Mouse (Mus musculus) inflammation-experienced regulatory T-cells (primary cell): ENCODE data around the gene Ppp1r12c. TPM values are rescaled to one million over a fixed set of nuclear protein-coding genes. Genes with fewer than 3 reads are reported as not detected.

Source experiments
- polyA plus RNA-seq, 2 experiments: library from polyadenylated mRNA; unstranded; fragments of 100-300 nt; shearing (Covaris generic); gene quantifications; one replicate each; pipeline ENCODE4 v1.2.1; 2017

Gene Ppp1r12c
- 100 to 1,000 TPM; 147 to 198 TPM for polyA plus RNA-seq

DNA sequence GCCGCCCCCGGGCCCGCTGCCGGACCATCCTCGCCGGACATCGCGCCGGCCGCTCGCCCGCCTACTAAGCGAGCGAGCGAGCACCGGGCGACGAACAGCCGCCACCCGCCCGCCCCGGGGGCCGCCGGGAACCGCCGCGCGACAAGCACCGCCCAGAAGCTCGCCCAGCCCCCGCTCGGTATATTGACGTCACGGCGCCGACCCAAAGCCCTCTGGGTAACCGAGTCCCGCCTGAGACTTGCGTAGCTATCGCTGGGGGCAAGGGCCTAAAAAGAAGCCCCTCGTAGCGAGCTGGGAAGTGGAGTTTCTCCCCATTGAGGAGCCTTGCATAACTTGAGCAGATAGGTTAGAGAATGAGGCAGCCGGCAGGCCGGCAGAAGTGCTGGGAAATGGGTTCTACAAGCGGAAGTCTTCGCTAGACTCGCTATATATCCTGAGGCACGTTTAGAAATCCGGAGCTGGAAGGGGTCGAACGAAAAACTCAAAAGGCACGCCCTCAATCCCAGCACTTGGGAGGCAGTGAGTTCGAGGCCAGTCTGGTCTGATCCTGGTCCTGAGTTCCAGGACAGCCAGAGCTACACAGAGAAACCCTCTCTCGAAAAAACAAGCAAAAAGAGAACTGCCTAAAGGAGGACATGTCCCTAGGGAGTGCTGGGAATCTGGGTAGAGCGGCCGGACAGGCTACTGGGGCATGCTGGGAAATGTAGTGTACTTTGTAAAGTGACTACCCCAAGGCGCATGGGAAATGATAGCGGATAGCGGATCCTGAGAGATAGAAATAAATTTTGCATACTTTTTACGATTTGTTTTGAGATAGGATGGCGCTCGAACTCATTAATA lies at the start of gene Ppp1r12c:
Gene Ppp1r12c, minus strand, starts transcription at position 123 of the 840 bp plus-strand sequence.

DNA sequence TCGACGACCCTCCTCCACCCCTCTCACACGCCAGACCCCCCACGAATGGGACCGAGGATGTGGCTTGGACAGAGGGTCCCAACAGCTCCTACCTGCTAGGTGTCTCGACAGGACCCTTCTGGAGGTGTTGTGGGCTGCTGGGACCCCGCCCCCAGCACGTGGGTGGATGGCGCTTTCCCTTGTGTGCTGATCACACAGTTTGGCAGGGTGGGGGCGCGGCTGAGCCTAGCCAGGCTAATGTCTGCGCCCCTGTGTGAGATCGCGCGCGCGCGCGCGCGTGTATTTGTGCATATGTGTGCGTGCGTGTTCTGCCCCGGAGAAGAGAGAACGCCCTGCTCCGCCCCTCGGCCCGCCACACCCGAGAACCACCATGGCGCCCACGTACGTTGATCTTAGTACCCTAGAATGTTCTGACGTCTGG lies 45.8 kb upstream of the Ppp1r12c start, which contains the start of gene Syt5:
Gene Syt5, minus strand, starts transcription at position 321 of the 421 bp plus-strand sequence.

DNA sequence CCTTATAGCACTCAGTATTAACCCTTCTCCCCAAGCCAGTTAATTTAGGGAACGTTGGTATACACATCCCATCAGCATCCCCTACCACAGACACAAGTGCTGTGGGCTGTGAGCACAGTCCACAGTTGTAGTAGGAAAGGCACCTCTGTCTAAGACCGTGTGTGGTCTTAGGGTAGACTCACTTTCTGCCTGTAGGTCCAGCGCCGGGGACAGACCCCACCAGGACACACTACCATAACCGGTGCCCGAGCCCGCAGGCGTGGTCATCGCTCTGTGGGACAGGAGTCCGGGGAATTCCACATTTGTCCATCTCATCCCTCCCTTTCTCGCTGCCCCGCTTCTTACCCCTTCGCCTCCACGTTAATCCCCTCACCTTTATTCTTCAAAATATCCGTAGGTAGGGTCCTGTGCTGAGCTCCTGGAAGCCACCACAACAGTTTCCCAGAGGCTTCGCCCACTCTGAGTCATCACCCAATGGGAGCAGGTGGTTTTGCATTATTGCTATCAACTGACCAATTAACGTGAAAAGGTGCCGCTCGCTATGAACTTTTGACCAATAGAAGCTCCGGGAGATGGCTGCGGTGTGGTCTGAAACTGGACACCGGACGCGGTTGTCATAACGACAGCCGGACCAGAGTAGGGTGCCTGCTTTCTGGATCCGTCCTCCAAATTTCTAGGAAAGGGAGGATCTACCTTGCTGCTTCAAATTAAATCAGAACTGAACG lies 30.7 kb upstream of the Ppp1r12c start, which contains the start of gene Dnaaf3:
Gene Dnaaf3, minus strand, starts transcription at position 449 of the 725 bp plus-strand sequence.

DNA sequence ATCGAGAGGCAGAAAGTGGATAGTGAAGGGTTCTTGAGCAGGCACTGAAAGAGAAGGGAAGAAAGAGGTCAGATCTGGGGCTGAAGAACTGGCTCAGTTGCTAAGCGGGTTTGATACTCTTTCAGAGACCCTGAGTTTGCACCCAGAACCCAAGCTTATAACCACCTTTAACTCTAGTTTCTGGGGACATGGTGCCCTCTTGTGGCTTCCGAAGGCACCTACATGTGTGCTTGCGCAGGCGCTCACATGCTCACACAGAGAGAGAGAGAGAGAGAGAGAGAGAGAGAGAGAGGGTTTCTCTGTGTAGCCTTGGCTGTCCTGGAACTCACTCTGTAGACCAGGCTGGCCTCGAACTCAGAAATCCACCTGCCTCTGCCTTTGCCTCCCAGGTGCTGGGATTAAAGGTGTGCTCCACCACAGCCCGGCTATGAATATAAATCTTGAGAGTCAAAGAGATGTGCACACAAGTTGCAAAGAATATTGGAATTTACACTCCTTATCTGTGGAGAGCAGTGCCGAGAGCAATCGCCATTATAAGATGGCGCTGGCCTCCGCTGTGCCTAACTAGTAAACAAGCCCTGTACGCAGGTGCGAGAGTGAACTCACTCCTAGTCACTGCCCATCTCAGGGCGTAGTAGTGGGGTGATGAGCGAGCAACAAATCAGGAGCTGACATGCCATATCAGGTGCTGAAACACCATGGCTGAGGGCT lies 22.9 kb upstream of the Ppp1r12c start, which contains the start of gene Tnni3:
Gene Tnni3, minus strand, starts transcription at position 18 of the 711 bp plus-strand sequence.

DNA sequence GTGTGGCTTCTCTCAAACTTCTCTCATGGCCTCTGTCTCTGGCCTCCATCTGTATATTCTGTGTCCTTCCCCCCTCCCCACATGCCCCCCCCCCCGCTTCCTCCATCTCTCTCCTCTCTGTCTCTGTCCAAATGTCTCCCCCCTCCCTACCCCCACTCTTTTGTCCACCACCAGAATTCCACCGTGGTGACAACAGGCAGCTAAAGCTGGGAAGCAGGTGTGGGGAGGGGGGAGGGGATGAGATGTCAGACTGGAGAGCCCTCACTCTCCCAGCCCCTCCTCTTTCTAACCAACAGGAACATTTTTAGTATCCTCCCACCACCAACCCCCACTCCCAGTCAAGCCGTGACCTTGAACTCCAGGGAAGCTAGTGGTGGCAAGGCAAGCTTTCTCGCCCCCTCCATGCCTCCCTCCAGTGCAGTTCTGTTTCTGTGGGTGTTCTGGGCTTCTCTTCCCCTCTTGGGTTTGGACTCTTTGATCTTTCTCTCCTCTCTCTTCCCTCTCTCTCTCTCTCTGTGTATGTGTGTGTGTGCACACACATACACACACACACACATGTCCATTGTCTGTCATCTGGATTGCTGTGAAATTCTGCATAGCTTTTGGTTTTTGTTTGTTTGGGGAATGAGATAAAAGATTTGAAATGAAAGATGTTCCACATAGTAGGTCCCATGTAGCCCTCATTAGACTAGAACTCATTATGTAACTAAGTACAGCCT lies 15.0 kb upstream of the Ppp1r12c start, which contains the start of gene Tnnt1:
Gene Tnnt1, minus strand, starts transcription at position 51 of the 719 bp plus-strand sequence.

DNA sequence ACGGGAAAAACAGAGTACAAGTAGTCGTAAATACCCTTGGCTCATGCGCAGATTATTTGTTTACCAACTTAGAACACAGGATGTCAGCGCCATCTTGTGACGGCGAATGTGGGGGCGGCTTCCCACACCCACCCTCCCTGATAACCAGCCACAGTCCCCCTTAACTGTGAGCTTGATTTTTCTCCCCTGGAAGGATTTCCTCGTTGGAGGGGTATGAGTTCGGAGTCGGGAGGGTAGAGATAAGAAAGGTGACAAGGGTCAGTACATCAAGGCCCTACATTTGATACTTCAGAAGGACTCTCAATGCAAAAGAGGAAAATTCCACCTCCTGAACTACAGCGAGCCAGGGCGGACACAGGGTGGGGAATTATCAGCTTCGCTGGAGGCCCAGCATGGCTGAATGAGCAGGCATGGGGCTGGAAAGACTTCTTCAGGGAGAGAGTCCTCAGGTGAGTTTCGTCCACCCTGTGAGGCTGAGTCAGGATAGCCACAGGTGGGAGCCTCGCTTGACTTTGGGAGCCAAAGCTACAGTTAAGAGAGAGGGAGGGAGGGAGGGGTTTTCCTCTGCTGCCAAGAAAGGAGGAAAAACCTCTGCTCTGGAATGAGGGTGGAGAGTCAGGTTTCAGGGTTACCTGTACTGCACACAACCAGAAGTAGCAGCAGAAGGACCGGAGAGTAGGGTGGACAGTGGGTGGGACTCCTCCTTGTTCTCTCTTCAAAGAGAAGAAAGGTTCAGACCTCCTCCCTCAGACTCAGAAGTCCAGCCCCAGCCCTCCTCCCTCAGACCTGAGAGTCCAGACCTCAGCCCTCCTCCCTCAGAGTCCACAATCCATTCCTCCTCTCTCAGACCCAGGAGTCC lies 40.7 kb downstream of the Ppp1r12c start, which contains the start of gene Eps8l1:
Gene Eps8l1, plus strand, starts transcription at position 99 of the 859 bp plus-strand sequence.

DNA sequence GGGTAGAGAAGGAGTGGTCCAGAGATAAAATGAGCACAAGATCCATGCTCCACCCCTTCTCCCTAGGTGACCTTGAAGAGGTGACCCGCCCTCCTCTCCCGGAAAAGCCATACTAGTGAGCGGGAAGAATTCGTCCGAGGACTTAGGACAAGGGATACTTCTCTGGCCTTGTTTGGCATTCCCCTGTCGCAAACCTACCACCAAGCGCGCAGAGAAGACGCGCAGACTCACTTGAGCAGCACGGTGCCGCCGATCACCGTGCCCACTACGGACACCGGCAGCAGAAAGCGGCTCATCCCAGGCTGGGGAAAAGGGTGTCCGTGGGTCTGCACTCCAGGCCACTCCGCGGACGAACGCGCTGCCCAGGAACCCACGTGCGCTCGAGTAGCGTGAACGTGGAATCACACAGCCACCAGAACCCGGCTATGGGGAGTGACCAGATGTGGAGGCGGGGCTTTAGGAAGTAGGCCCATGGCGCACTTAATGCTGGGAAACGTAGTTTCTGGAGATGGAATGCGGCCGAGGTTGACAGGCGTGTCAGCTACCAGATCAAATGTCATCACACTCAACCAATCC lies 56.2 kb downstream of the Ppp1r12c start, which contains the start of gene Rdh13:
Gene Rdh13, minus strand, starts transcription at position 434 of the 576 bp plus-strand sequence.

Other genes starting within 250 kb of the Ppp1r12c start
- under 1 TPM in 1 of 2 experiments, not detected in 1; 0.32 TPM for gene Ncr1, start 164.0 kb downstream of the Ppp1r12c start, polyA plus RNA-seq
- under 1 TPM in 1 of 2 experiments, not detected in 1; 0.42 TPM for gene Gp6, start 103.9 kb downstream of the Ppp1r12c start, polyA plus RNA-seq
- gene Rdh13, start 56.0 kb downstream of the Ppp1r12c start, polyA plus RNA-seq, result 1 to 10 TPM; 4.3 to 6.8 TPM
- gene Eps8l1, start 41.0 kb downstream of the Ppp1r12c start, polyA plus RNA-seq, result 10 to 100 TPM in 1 of 2 experiments, 1 to 10 TPM in 1; 6.2 to 30.5 TPM
- 1 to 10 TPM; 4.1 to 9.6 TPM for gene Tnnt1, start 14.7 kb upstream of the Ppp1r12c start, polyA plus RNA-seq
- gene Tnni3, start 22.5 kb upstream of the Ppp1r12c start, polyA plus RNA-seq, result 1 to 10 TPM in 1 of 2 experiments, not detected in 1; 5.5 TPM
- 1 to 10 TPM in 1 of 2 experiments, not detected in 1; 2.6 TPM for gene Dnaaf3, start 30.8 kb upstream of the Ppp1r12c start, polyA plus RNA-seq
- gene Syt5, start 45.9 kb upstream of the Ppp1r12c start, polyA plus RNA-seq, result 1 to 10 TPM in 1 of 2 experiments, under 1 TPM in 1; 0.53 to 1.3 TPM
- 1 to 10 TPM in 1 of 2 experiments, not detected in 1; 1.1 TPM for gene Ptprh, start 102.4 kb upstream of the Ppp1r12c start, polyA plus RNA-seq
- 10 to 100 TPM; 12.1 to 12.7 TPM for gene Tmem86b, start 129.7 kb upstream of the Ppp1r12c start, polyA plus RNA-seq
- gene Ppp6r1, start 157.3 kb upstream of the Ppp1r12c start, polyA plus RNA-seq, result 100 to 1,000 TPM; 275 to 316 TPM
- gene Hspbp1, start 183.4 kb upstream of the Ppp1r12c start, polyA plus RNA-seq, result 10 to 100 TPM; 62.6 to 74.0 TPM
- gene Brsk1, start 188.9 kb upstream of the Ppp1r12c start, polyA plus RNA-seq, result under 1 TPM in 1 of 2 experiments, not detected in 1; 0.64 TPM
- under 1 TPM; 0.39 to 0.65 TPM for gene Tmem150b, start 223.6 kb upstream of the Ppp1r12c start, polyA plus RNA-seq
- gene Kmt5c, start 238.4 kb upstream of the Ppp1r12c start, polyA plus RNA-seq, result 10 to 100 TPM; 39.6 to 41.0 TPM